Mouse (Mus musculus) layer of hippocampus, adult 18-20 months (tissue): ENCODE measurements around the gene Pole2. TPM values are rescaled to one million over a fixed set of nuclear protein-coding genes. Genes with fewer than 3 reads are reported as not detected.

Experiments used
- DNase-seq, 2 experiments: peaks; one replicate each; pipeline ENCODE4 v3.0.0; 2022; ENCODE audit warnings: low spot score in 2 of 2
- long read RNA-seq: library from polyadenylated mRNA; stranded (forward); transcript quantifications from one replicate; pipeline ENCODE4 v2.0.0, GENCODE M21; 2021
- total RNA-seq, 2 experiments: library from RNA; stranded (reverse); gene quantifications; 2 replicates each; pipeline ENCODE4 v1.2.3; 2021

Gene Pole2
- under 1 TPM; 0.20 to 0.28 TPM for total RNA-seq
- long read RNA-seq, partial matches to known transcripts: 0 of 2 reads
- long read RNA-seq, other reads (novel, unspliced or antisense): 0 of 2 reads

- peak; percentile 76 to 88 for DNase-seq
These were observed at the start of gene Pole2 for GRCm38 (mm10) chr12:69227776-69228466. TSS of gene Pole2 (minus strand) at chr12:69228195.

- DNase-seq: no peak
These were observed 41.0 kb upstream of the Pole2 start for GRCm38 (mm10) chr12:69268956-69269355.

- DNase-seq: peak in 1 of 2 experiments; percentile 15
These were observed 40.1 kb upstream of the Pole2 start for GRCm38 (mm10) chr12:69267956-69268632.

GRCm38 (mm10) chr12:69265031-69265430 lies 37.0 kb upstream of the Pole2 start:
- DNase-seq: no peak

- DNase-seq: no peak
These were observed 34.3 kb upstream of the Pole2 start for GRCm38 (mm10) chr12:69262251-69262650.

GRCm38 (mm10) chr12:69257836-69258235 lies 29.8 kb upstream of the Pole2 start:
- no peak for DNase-seq

GRCm38 (mm10) chr12:69253806-69254205 lies 25.8 kb upstream of the Pole2 start:
- no peak for DNase-seq

GRCm38 (mm10) chr12:69250756-69251155 lies 22.8 kb upstream of the Pole2 start:
- no peak for DNase-seq

GRCm38 (mm10) chr12:69249766-69250165 lies 21.8 kb upstream of the Pole2 start:
- no peak for DNase-seq

GRCm38 (mm10) chr12:69241771-69242431 lies 13.9 kb upstream of the Pole2 start:
- peak; percentile 56 to 70 for DNase-seq

- no peak for DNase-seq
These were observed 13.4 kb upstream of the Pole2 start for GRCm38 (mm10) chr12:69241405-69241770.

- no peak for DNase-seq
These were observed 12.9 kb upstream of the Pole2 start, which contains the start of gene Klhdc1 for GRCm38 (mm10) chr12:69240876-69241275. TSS of gene Klhdc1 (plus strand) at chr12:69241176.

- no peak for DNase-seq
These were observed 10.3 kb upstream of the Pole2 start for GRCm38 (mm10) chr12:69238284-69238683.

GRCm38 (mm10) chr12:69235782-69236181 lies 7.8 kb upstream of the Pole2 start:
- no peak for DNase-seq

GRCm38 (mm10) chr12:69229251-69229650 lies 1.3 kb upstream of the Pole2 start:
- no peak for DNase-seq

- DNase-seq: no peak
These were observed 7.2 kb downstream of the Pole2 start for GRCm38 (mm10) chr12:69220613-69221277.

- no peak for DNase-seq
These were observed 11.4 kb downstream of the Pole2 start for GRCm38 (mm10) chr12:69216587-69216986.

- peak; percentile 46 to 90 for DNase-seq
These were observed 12.8 kb downstream of the Pole2 start for GRCm38 (mm10) chr12:69215000-69215785.

GRCm38 (mm10) chr12:69214393-69214792 lies 13.6 kb downstream of the Pole2 start:
- no peak for DNase-seq

GRCm38 (mm10) chr12:69213186-69213777 lies 14.7 kb downstream of the Pole2 start:
- no peak for DNase-seq
